Comparison of ENCODE assay signal across 8 mouse cellular contexts in the genomic region with DNA sequence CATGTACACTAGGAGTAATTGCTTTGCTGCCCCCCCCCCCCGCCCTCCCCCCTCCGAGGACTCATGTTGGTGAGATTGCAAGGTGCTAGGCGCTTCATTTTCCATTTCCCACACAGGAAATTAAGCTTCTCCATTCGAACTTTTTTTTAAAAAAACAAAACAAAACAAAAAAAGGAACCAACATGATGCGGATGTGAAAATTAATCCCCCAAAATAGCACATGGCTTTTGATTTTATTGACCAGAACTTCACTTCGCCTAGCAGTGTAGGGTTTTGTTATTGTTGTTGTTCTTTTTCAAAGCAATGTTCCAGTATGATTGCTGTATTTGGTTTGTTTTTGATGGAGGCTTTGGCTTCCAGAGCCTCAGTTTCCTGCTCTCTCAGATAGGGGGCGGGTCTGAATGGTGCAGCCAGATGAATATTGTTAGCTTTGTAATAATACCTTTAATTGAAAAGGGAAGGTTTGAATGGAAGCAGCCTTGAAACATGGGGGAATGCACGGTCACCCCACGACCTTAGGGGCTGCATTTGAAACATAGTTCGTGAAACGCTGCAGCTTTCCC. TPM values are rescaled to one million over a fixed set of nuclear protein-coding genes. Genes with fewer than 3 reads are reported as not detected.
DNase-seq lines count a peak whose midpoint lies in the region; ATAC-seq and TF ChIP-seq lines count a peak whose summit lies in the region.

No protein-coding gene starts in this region.

- H3K36me3 ChIP-seq in kidney, postnatal 0 days (ENCODE audit: insufficient read depth, low read length) = no peaks in the 10 kb centered on the region
- H3K36me3 ChIP-seq in intestine, embryonic 16.5 days (ENCODE audit: control insufficient read depth, insufficient read depth, low read length) = no peaks in the 10 kb centered on the region
- H3K36me3 ChIP-seq in neural tube, embryonic 13.5 days = no peaks in the 10 kb centered on the region

- H3K9me3 ChIP-seq in kidney, postnatal 0 days (replicated peaks; ENCODE audit: low read length) = no peaks in the 10 kb centered on the region
- no peaks in the 10 kb centered on the region for H3K9me3 ChIP-seq in intestine, embryonic 16.5 days (ENCODE audit: control insufficient read depth, low read length)
- H3K9me3 ChIP-seq in neural tube, embryonic 13.5 days = no peaks in the 10 kb centered on the region

- 7% methylated on average over 11 of the region's 11 CpGs for WGBS in kidney, postnatal 0 days
- WGBS in intestine, embryonic 16.5 days = 9% methylated on average over 11 of the region's 11 CpGs
- WGBS in neural tube, embryonic 13.5 days = 9% methylated on average over 11 of the region's 11 CpGs

- TF ChIP-seq CTCF in kidney, postnatal 0 days (IDR thresholded peaks at IDR 0.05; ENCODE audit: low read depth) = peak; percentile 24; the same call in 1 of the 2 replicates

- H3K4me1 ChIP-seq in kidney, postnatal 0 days (replicated peaks; ENCODE audit: insufficient read depth, low read length) = peaks cover 21% of the 10 kb centered on the region
- peaks cover 18% of the 10 kb centered on the region for H3K4me1 ChIP-seq in intestine, embryonic 16.5 days (ENCODE audit: control insufficient read depth, insufficient read depth, low read length)
- peaks cover 79% of the 10 kb centered on the region for H3K4me1 ChIP-seq in neural tube, embryonic 13.5 days (replicated peaks)

- no peak for ATAC-seq in kidney, postnatal 0 days (replicated peaks; ENCODE audit: low FRiP score, low read depth)
- ATAC-seq in intestine, embryonic 16.5 days = no peak
- ATAC-seq in neural tube, embryonic 13.5 days (ENCODE audit: low read depth) = no peak
- no peak for ATAC-seq in frontal cortex, adult (ENCODE audit: low TSS enrichment)

- peak overlapping the region; percentile 78 for H3K4me3 ChIP-seq in kidney, postnatal 0 days (replicated peaks; ENCODE audit: low read depth, low read length)
- H3K4me3 ChIP-seq in intestine, embryonic 16.5 days (ENCODE audit: low read length) = peak overlapping the region; percentile 93
- H3K4me3 ChIP-seq in neural tube, embryonic 13.5 days = peak overlapping the region; percentile 73

- no peak for DNase-seq in kidney, postnatal 0 days (ENCODE audit: low spot score)
- DNase-seq in kidney, adult 9 months = no peak
- peak; percentile 18 for DNase-seq in embryo, embryonic 11 days
- no peak for DNase-seq in spleen, adult 18-20 months
- DNase-seq in spleen, postnatal 14 days (ENCODE audit: low spot score in 2 of 2) = no peak

- H3K9ac ChIP-seq in kidney, postnatal 0 days (ENCODE audit: low read depth, low read length) = peak overlapping the region; percentile 82
- H3K9ac ChIP-seq in intestine, embryonic 16.5 days (ENCODE audit: low read depth, low read length) = peak overlapping the region; percentile 92
- peak overlapping the region; percentile 80 for H3K9ac ChIP-seq in neural tube, embryonic 13.5 days

- no peaks in the 10 kb centered on the region for H3K27me3 ChIP-seq in kidney, postnatal 0 days (ENCODE audit: insufficient read depth, low read length)
- H3K27me3 ChIP-seq in intestine, embryonic 16.5 days (replicated peaks; ENCODE audit: control insufficient read depth, insufficient read depth, low read length) = no peaks in the 10 kb centered on the region
- no peaks in the 10 kb centered on the region for H3K27me3 ChIP-seq in neural tube, embryonic 13.5 days

- 0 out of 2 replicates have a peak overlapping the region, but pooled peaks have one; percentile 95 for H3K27ac ChIP-seq in kidney, postnatal 0 days
- H3K27ac ChIP-seq in intestine, embryonic 16.5 days (ENCODE audit: low read length) = peak overlapping the region; percentile 98; the same call in 1 of the 2 replicates
- peak overlapping the region; percentile 92 for H3K27ac ChIP-seq in neural tube, embryonic 13.5 days (replicated peaks)

- peak overlapping the region; percentile 98 for H3K4me2 ChIP-seq in kidney, postnatal 0 days (ENCODE audit: low read length)
- H3K4me2 ChIP-seq in intestine, embryonic 16.5 days (ENCODE audit: low read depth, low read length) = peak overlapping the region; percentile 93
- peak overlapping the region; percentile 92 for H3K4me2 ChIP-seq in neural tube, embryonic 13.5 days

RNA-seq across cellular contexts. Expression of a gene that starts 1.7 kb away (rescaled TPM):
- polyA plus RNA-seq in kidney, postnatal 0 days (2015; fragmentation: Nextera tagmentation; extraction: Ambion mirVana) = 6.2 and 8.7 TPM in 2 replicates
- 8.3 and 9.1 TPM in 2 replicates for polyA plus RNA-seq in intestine, embryonic 16.5 days (2015; fragmentation: Nextera tagmentation; extraction: Ambion mirVana)
- 10.6 and 11.6 TPM in 2 replicates for polyA plus RNA-seq in neural tube, embryonic 13.5 days (2015; fragmentation: Nextera tagmentation; extraction: Ambion mirVana)

RNA-seq across cellular contexts. Expression of a gene that starts 32.3 kb away (rescaled TPM):
- polyA plus RNA-seq in kidney, postnatal 0 days (2015; fragmentation: Nextera tagmentation; extraction: Ambion mirVana) = 50.2 and 51.5 TPM in 2 replicates
- 44.4 and 46.0 TPM in 2 replicates for polyA plus RNA-seq in intestine, embryonic 16.5 days (2015; fragmentation: Nextera tagmentation; extraction: Ambion mirVana)
- 18.0 and 18.1 TPM in 2 replicates for polyA plus RNA-seq in neural tube, embryonic 13.5 days (2015; fragmentation: Nextera tagmentation; extraction: Ambion mirVana)
